Mouse (Mus musculus) spleen, embryonic (tissue): ENCODE results near the gene Hipk1.

Experiments used
- CTCF ChIA-PET: fragments of 350-600 bp; sonication (Branson Sonifier 250); formaldehyde crosslinking; loops from one replicate; lab custom pipeline; 2022; lab: Charles Lee

Gene Hipk1

DNA sequence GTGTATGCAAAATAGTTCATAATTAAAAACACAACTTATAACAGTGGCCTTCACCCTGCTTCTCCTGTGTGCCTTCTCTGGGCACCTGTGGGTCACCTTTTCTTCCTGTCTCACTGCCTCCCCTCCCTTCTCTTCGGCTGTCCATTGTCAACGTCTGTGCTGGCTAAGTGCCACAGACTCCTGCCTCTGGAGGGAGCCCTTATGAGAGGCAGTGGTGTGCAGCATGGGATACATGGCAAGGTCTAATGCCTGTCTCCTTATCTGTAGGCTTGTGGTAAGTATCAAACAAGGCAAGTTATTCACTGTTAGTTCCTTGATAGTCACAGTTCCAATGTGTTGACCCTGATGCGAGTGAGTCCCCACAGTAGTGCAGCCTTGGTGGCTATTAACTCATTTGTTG is 67.2 kb downstream of the Hipk1 start:
- CTCF ChIA-PET, result no interaction called here

DNA sequence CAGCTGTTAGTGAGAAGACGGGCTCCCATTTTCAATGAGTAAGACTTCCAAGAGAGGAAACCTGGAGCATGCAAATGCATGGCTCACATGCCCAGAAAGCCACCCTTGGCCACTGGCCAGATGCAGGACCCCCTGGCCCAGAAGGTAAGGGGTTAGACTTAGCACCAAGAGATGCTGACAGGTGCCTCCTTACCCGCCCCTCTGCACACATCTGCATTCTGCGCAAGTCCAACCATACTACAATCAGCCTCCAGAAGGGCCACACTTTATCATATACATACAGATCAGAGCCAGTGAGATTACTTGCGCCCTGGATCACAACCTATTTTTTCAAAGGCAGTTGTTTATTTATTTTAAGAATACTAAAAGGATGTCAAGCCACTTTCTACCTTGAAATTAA is 72.6 kb downstream of the Hipk1 start:
- CTCF ChIA-PET, result no interaction called here

DNA sequence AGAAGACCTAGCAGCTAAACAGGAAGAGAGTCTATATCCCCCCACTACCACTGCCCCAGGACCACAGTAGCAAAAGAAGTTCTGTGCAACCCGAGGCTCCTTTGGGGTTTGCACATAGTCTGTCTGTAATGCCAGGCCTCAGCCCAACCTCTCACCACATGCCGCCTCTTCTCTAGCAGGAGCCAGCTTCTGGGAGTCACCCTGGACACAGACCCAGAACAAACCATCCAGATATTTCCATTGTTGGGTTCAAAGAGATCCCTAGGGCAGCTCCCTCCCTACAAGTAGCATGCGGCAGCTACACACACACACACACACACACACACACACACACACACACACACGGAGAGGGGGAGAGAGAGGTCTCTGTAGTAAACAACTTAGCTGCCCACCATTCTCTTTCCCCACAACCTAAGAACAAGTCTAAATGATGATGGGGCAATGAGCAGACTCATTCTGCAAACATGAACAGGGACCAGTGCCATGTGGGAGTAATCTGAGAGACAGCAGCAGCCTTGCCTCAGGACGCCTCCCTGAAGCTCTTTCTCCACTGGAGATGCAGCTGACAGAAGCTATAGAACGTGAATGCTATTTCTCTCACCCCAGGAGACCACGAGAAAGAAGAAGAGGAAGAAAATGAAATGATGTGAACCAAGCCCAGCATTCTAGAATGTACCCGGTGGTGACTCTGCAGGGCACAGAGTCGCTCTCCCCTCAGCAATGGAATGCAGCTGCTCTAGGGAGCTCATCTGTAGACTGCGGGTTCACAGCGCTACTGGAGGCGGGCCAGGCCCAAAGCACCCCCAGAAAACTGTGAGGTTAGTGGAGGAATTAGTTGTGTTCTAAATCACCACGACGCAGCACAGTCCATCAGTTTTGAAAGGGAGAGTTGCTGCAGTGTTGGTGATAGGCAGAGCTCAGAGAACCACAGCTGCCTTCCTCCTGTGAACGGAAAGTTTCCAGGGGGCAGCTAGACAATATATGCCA is 74.3 kb downstream of the Hipk1 start:
- CTCF ChIA-PET, result interaction anchor here (0.7 kb wide), 1 partner anchor 484 kb away, joined by 7 read pairs; no protein-coding TSS in a partner anchor

DNA sequence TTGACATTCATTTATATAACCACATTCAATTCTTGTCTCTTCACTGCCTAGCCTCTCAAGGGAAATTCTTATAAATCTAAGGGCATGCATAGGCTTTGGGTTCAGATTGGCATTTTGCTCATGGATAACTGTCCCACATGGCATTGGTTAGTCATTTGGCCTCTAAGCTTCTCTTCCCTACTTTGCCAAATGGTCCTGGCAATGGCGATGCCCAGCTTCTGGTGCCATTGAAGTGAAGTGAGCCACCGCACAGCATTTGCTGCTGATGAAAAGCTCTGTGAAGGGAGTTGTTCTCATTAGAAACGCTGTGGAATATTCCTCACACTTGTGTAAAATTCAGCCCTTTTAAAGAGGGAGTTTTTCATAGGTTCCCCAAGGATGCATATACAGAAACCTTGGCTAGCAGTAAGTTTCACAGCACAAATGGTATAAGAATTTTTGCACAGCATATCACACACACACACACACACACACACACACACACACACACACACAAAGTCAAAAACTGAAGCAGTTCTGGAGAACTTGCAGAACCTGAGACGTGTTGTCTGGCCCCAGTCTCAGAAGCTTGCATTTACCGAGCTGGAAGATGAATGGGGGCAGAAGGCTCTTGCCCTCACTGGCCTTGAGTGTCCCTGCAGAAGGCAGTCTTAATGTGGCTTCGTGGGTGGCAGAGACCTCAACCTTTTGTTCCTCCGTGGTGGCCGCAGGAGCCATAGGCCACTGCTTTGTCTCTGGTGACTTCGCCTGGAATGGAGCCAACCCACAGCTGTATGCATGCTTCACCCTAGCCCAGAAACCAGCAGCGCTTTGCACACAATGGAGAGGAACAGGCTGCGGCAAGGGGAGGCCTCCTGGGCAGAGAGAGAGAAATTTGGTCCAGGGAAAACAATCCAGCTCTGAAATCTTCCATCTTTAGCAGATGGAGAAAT is 75.3 kb downstream of the Hipk1 start:
- CTCF ChIA-PET, result interaction anchor here (0.6 to 0.7 kb wide), 2 partner anchors 66 to 485 kb away, joined by 3 to 7 read pairs; no protein-coding TSS in a partner anchor

DNA sequence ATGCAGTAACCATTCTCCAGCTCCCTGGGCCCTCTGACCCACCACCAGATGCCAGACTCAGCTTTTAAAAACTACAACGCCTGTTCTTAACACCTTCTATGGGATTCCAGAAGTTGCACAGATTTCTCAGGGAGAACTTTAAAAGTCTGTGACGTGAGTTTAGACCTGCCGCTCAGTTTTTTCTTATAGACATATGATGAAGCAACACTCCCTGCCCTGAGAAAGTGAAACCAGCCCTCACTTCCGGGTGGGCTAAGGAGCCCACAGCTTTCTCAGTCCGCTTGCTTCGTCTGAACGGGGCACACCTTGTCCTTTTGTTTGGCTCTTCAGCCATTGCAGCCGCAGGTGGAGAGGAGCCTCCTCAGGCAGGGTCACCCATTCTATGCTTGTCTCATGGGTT is 76.4 kb downstream of the Hipk1 start:
- CTCF ChIA-PET, result no interaction called here

DNA sequence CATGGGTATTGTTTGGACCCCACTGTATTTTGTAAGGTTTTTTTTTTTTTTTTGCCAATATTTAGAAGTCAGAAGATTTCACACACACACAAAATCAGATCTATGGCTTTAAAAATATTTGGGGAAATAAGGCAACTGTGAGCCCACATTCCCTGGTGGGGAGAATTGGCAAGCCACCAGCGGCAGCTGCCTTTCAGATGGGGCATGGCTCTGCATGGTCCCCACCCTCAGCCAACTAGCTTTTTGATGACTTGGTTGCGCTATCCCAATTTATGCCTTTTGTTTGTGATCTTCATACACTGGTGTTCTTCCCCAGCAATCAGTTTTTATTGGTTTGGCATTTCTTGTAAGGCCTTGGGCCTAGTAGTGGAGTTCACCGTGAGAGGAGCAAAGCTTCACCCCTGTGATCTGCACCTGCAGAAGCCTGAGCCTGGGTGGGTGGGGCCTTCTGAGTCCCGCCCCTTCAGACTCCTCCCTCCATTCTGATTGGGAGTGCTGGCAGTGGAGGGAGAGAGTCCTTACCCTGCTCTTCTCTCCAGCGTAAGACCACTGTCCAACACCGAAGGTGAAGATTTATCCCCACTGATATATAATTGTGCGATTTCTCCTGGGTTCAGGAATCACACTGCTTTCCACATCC is 77.0 kb downstream of the Hipk1 start:
- CTCF ChIA-PET, result interaction anchor here (0.7 kb wide), 1 partner anchor 41 kb away, joined by 3 read pairs; no protein-coding TSS in a partner anchor

DNA sequence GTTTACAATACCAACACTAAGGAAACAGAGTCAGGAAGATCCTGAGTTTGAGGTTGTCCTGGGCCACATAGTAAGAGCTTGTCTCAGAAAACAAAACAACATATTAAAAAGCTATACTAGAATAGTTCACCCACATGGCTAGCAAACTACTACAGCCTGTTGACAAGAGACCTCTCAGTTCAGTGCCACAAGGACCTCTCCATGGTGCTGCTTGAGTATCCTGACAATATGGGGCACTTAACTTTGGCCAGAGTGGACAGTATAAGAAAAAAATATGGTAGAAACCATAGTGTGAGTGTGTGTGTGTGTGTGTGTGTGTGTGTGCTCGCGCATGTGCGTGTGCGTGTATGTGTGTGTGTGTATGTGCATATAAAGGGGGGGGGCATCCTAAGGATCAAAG is 79.2 kb downstream of the Hipk1 start:
- CTCF ChIA-PET, result interaction anchor here (0.6 kb wide), 1 partner anchor 146 kb away, joined by 7 read pairs; no protein-coding TSS in a partner anchor

DNA sequence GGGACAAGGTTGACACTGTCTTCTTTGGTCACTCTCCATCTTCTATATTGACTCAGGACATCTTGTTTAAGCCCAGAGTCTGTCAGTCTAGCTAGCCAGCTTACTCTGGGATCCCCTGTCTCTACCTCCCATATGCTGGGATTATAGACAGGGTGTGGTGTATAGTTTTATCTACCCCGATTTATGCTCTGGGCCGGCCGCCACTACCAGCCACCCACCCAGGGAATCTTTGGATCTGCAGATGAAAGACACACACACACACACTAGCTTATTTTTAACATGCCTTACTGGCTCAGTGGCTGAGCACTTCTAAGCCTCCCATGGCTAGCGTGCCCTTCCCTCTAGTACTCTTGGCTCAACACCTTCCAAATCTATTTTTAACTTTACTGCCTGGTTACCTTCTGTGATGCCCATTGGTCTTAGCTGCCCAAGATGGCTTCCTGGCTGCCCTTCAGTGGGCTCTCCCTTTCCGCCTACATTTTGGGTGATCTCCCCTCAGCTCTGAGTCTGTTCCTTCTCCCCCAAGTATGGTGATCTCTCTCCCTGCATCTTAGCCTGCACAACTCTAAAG is 81.8 kb downstream of the Hipk1 start:
- CTCF ChIA-PET, result no interaction called here

DNA sequence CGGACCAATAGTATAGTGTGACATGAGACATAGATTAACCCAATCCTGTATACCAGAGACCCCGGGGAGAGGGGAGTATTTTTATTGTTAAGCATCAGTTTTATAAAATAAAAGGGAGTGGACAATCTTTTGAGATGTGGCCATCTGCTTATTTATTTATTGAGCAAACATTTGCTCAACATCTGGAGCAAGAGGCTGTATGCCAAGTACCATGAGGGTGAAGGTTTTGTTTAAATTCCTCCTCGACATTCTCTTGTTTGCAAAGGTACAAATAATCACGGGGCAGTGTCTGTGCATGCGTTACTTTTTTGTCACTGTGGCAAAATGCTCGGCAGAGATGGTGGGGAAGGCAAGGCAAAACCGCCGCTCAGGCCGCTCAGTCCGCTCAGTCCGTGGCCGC is 85.9 kb downstream of the Hipk1 start:
- CTCF ChIA-PET, result no interaction called here

DNA sequence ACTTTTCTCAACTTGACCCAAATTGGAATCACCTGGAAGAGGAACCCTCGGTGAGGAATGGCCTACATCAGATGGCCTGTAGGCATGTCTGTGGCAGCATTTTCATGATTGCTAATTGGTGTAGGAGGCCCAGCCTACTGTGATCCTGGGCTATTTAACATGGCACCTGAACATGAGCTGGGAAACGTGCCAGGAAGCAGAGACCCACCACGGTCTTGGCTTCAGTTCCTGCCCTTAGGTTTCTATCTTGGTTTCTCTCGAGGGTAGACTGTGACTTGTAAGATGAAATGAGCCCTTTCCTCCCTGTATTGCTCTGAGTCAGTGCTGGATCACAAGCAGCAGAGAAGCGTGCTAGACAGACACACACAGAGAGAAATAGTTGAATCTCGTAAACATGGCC is 86.7 kb downstream of the Hipk1 start:
- CTCF ChIA-PET, result no interaction called here

DNA sequence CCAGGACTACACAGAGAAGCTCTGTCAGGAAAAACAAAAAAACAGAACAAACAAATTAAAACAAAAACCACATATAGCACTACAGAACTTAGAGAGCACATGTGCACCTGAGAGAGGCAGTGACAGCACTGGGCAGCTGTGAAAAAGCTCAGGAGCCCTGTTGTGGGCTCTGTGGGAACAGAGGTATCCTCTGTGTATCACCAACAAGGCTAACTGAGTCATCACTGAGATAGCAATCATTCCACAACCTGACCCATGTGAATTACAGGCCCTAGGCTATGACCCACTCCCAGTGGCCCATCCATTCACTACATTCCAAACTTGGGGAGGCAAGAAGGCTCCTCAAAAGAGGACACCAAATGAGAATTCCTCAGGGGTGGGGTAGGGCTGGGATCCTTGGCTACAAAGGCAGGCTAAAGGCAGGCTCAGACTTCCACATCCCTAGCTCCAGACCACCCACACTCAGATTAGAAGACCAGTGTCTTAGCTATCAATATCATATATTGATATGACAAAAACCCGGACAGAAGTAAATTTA is 94.9 kb downstream of the Hipk1 start:
- CTCF ChIA-PET, result no interaction called here

DNA sequence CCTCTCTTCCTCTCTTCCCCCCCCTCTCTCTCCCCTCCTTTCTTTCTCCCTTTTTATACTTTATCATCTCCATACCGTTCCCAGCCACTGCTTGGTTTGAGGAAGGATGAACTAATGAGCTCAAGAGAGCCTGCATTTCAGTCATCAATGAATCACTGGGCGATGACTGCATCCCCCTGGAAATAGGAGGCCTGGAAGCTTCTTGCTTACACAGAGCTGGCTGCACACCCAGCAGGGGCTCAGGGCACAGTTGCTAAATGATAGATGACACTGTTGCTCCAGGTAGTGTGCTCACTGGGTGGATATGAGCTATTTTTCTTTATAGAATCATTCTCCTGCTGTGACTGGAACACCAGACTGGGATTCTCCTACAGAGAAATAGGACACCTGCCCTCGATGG is 95.8 kb downstream of the Hipk1 start:
- CTCF ChIA-PET, result interaction anchor here (0.5 kb wide), 1 partner anchor 191 kb away, joined by 3 read pairs; no protein-coding TSS in a partner anchor

DNA sequence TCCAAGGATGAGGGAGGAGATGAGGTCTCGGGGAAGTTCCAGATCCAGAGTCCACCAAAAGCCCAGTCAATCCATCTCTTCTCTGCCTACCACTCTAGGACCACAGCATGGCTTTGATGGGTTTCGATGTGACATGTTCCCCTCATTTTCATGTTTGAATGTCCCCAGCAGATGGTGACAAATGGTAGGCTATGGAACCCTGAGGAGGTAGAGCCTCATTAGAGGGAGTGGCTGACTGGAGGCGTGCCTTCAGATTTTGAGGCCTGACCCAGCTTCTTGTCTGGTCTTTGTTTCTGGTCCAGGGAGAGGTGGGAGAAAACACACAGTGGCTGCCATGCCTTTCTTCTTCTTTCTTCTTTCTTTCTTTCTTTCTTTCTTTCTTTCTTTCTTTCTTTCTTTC is 100.9 kb downstream of the Hipk1 start:
- CTCF ChIA-PET, result no interaction called here
